Mouse (Mus musculus): ENCODE results near the gene Rpl28. TPM values are rescaled to one million over a fixed set of nuclear protein-coding genes. Genes with fewer than 3 reads are reported as not detected.
"Not testable (repeated sequence)": the region's sequence is repeated elsewhere in the genome, so short reads cannot be mapped to it uniquely, and the experiment has no call there.

The Rpl28 gene
- total RNA-seq, 4 experiments from 2014 or later: 347 to 558 (median 433) TPM

DNA sequence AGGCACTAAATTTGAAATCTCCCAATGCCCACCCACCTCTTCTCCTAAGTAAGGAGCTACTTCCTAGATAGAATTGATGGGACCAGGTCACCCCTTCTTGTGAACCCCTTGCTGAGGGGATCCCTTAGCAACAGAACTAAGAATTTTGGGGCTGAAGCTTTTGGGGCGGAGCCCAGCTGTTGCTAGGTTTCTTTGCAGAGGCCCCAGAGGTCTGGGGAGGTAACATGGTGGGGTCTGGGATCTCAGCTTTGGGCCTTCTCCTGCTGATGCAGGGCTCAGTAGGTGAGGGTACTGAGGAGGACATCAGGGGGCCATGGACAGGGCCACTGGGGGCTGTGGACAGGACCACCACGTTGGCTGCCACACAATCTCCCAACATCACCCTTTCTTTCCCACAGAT lies 9.9 kb upstream of the Rpl28 start, which contains the start of the genes Il11 and Tmem190:
TSS of gene Il11 (minus strand) at position 101 of the 400 bp plus-strand sequence.
TSS of gene Tmem190 (plus strand) at position 179 of the 400 bp plus-strand sequence.
- DNase-seq (ENCODE audit: low spot score in 2 of 2): no peak

DNA sequence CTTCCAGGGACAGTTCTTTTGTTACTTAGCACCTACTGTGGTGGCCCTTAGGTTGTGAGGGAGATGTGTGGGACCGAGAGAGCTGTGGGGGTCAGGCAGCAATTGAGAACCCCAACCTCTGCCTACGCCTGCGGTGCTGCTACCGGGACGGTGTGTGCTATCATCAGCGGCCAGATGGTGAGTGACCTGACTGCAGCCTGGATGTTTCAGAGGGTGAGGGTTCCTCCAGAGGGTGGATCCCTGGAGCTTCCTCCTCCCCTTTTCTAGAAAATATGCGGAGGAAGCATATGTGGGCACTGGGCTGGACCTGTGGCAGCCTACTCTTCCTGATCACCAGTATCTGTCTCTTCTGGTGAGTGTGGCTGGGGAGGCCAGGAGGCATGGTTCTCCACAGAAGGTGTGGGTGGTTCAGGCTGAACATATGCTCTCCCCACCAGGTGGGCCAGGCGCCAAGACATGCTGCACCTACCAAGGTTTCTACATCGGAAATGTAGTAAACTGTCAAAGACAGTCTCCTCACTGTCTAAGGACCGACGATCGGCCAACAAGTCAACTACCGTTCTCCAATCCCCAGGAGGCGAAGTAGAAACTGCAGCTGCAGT lies 8.9 kb upstream of the Rpl28 start:
- no peak for DNase-seq (ENCODE audit: low spot score in 2 of 2)

DNA sequence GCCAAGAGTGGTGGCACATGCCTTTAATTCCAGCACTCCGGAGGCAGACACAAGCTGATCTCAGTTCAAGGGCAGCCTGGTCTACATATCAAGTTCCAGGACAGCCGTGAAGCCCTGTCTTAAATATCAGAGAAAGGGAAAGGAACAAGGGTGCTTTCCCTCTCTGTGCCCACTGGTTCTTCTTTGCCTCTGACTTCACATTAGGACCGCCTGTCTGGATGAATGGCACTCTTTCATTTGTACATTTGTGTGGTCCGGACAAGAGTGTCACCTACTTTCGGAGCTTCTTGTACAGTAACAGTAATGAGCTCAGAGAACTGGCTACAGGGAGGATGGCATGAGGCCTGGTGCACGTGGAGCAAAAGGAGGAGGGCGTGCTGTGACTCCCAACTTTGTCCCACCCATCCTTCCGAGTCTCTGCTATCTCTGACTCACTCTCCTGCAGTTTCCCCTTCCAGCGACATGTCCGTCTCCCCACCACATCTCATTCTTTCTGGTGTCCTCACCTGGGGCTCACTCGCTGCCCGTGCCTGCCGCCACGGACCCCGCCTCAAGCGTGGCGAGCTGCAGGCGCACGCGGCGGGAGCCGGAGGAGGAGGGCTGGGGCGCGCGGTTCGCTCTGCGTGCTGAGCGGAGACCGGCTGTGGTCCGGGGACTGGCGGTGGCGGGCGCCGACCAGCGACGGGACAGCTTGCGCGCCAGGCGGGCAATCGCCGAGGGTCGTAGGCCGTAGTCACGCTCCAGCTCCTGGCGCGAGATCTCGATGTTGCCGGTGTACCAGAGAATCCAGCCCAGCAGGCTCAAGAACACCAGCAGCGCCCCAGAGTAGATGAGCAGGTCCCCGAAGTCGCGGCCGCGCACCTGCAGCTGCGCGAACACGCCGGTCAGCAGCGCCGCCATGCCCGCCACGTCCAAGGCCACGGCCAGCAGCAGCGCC lies 3.9 kb upstream of the Rpl28 start:
- peak; percentile 20 to 46 for DNase-seq (ENCODE audit: low spot score in 2 of 2)

DNA sequence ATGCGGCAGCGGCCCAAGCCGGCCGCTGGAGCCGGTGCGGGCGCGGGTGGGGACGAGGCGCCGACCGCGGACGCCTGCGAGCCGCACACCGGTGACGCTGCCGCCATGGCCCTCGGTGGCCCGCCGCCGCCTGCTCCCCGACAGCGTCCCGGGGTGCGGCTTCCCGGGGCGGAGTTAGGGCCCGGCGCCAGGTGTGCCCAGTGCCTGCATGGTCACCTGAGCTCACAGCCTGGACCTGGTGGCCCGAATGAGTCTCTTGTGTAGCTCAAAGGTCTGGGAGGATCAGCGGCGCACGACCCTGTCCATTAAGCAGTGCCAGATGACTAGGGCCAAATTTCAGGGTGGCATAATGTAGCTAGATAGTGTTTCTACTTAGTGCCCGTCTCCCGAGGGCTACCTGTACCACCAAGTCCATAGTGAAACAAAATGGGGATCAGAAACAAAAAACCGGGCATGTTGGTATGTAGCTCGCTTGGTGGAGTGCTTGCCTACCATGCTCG lies 3.2 kb upstream of the Rpl28 start, which contains the start of gene Tmem238:
TSS of gene Tmem238 (minus strand) at position 221 of the 500 bp plus-strand sequence.
- DNase-seq (ENCODE audit: low spot score in 2 of 2): peak; percentile 55 to 57

DNA sequence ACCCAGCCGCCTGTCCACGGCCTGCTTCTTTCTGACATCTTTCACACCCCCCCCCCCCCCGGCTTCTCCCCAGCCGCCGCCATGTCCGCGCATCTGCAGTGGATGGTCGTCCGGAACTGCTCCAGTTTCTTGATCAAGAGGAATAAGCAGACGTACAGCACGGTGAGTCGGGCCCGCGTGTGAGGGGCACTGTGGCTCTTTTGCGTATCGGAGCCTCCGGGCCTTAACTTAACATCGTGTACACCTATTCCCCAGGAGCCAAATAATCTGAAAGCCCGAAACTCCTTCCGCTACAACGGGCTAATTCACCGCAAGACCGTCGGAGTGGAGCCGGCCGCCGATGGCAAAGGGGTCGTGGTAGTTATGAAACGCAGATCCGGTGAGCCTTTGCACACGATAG lies 574 bp downstream of the Rpl28 start:
- not testable (repeated sequence) for DNase-seq (ENCODE audit: low spot score in 2 of 2)

DNA sequence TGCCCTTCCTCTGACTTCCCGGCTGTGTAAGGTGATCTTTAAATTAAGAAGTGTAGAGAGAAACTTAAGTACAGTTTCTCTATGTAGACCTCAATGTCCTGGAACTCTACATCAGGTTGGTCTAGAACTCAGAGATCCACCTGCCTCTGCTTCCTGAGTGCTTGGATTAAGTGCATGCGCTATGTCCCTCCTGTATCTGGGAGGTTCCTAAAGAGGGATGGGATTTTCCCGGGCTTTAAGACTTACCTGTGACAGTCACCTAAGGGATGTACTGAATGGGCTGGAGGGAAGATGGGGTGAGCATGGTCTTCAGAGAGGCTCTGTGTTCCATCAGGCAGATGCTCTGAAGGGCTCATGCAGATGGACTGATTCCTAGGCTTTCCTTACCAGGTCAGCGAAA lies 1.0 kb downstream of the Rpl28 start:
- no peak for DNase-seq (ENCODE audit: low spot score in 2 of 2)

DNA sequence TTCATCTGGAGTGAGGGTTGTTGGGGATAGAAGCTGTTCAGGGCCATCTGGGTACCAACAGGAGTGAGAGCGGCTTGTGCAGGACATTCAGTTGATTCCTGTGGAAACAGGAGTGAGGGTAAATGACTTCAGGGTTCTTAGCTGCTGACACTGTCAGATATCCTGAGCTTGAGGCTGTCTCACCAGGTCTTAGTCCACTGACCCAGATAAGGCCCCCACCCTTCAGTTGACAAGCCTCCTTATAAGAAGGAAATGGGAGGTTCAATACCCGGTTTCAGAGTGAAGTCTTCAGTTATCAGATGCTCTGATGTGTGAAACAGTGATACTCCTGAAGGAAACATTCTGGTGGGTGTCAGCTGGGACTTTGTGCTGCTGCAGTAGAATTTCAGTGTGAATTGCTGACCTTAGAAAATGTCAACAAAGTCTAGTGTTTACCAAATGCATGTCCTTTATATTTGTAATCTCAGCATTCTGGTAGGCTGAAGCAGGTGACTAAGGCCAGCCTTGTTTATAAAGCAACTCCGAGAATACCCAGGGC lies 2.0 kb downstream of the Rpl28 start:
- DNase-seq (ENCODE audit: low spot score in 2 of 2): no peak

DNA sequence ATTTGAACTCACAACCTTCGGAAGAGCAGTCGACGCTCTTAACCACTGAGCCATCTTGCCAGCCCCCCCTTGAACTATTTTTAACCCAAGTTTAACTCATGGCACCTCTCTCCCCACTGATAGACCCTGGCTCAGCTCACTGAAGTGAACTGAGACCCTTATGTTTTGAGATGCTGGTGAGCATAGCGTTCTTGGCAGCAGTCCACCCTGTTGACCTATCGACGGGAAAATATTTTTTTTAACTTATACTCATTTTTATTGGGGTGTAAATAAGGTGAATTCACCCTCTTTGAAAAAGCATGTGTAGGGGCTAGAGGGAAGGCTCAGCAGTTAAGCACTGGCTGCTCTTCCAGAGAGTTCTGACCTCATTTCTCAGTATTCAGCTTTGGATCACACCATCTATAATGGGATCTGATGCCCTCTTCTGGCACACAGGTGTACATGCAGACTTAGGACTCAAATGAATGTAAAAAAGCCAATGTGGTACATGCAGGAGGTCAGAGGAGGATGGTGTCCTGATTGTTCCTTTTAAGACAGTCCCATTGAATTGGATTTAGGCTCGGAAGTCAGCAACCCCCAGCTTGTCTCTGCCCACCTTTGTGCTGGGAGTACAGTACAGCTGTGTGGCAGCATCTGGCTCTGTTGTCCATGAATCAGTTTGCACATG lies 3.2 kb downstream of the Rpl28 start:
- no peak for DNase-seq (ENCODE audit: low spot score in 2 of 2)

DNA sequence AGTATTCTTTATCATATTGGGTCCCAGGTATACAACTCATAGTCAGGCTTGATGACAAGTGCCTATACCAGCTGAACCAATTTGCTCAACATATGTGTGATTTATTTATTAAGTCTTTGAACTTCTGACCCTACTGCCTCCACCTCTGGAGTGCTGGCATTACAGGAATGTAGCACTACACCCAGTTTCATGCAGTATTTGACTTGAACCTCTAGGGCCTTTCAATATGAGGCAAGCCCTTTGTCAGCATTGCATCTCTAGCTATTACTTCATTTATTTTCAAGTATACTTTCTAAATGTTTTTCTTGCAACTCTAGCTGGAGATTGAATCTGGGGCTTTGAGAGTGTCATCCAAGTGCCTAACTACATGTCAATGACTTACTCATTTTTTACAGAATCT lies 9.6 kb downstream of the Rpl28 start:
- no peak for DNase-seq (ENCODE audit: low spot score in 2 of 2)

DNA sequence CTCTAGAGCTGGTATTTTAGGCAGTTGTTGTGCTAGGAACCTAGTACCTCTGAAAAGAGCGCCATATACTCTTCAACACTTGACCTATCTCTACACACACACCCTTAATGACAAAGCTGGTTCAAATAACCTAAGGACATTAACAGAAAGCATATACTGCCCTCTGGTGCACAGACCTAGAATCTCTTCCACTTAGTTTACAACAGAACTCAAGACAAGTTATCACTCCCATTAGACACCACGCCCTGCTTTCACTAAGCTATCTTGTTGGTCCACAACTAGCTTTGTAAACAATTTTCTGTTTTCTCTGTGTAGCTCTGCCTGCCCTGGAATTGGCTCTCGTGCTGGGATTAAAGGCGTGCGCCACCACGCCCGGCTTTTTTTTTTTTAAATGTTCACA lies 14.0 kb downstream of the Rpl28 start:
- DNase-seq (ENCODE audit: low spot score in 2 of 2): no peak

DNA sequence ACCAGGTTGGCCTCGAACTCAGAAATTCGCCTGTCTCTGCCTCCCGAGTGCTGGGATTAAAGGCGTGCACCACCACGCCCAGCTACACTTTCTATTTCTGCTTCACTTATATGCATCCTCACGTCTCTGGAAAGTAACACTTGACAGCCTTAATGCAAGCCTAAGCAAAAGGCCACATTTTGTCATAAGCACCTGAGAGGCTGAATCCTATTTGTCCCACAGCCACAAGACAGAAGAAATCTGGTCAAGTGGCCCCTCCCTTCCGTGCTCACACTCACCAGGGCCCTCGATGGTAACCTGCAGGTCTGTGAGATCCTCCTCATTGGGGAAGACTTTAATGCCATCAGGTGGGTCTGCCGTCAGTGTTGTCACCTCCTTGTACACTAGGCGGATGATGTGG lies 18.5 kb downstream of the Rpl28 start:
- DNase-seq (ENCODE audit: low spot score in 2 of 2): not testable (repeated sequence)

DNA sequence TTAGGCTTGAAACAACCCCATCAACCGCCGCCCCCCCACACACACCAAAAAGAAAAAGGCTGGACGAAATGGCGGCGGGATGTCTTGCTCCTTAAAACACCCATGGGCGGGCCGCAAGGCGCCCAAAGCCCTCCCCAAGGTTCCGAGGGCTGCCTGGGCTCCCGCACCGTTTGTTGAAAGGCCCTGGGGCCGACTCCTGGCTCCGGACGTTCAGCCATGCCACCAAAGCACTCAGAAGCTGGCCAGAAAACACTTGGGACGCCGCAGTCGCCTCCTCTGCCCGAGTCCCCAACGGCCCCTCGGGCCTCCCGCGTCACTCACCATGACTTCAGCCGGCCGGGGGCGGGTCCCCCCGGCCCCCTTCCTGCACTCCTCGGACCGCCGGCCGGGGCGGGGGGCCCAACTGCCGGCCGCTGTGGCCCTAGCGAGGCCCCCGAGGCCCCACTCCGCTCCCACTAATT lies 19.2 kb downstream of the Rpl28 start:
- DNase-seq (ENCODE audit: low spot score in 2 of 2): no peak

DNA sequence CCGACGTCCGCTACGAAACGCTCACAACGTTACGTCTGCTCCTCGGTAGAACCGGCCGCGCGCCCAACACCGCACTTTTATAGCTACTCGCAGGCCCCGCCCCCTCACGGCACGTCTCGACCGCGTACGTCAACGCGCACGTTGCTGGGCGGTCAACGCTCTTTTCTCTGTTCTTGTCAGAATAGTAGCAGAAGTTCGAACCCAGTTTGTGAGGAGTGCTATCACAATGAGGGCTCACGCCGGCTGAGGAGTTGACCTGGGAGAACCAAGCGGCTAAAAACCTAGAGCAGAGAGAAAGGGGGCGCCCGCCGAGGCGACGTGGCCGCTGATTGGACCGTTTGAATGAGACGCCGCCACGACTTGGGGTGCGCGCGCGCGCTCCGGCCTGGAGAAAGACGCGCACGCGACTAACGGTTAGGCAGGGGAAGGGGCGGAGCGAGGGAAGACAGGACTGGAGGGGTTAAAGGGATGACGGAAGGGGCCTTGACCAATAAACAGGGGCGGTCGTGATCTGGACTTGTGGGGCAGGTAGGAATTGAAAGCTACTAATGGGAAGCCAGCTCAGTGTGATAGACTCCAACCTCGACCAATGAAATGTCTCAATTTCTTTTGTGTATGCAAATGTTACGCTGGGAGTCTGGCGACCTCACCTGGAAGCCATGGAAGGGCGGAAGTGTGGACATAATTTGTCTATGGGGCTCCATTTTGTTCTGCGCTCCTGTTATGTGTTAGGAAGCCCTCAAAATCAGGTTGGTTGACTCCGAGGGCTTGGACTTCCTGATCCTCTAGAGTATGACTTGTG lies 19.8 kb downstream of the Rpl28 start, which contains the start of gene Ube2s:
TSS of gene Ube2s (minus strand) at position 288 of the 802 bp plus-strand sequence.
- DNase-seq (ENCODE audit: low spot score in 2 of 2): peak; percentile 95 to 98

DNA sequence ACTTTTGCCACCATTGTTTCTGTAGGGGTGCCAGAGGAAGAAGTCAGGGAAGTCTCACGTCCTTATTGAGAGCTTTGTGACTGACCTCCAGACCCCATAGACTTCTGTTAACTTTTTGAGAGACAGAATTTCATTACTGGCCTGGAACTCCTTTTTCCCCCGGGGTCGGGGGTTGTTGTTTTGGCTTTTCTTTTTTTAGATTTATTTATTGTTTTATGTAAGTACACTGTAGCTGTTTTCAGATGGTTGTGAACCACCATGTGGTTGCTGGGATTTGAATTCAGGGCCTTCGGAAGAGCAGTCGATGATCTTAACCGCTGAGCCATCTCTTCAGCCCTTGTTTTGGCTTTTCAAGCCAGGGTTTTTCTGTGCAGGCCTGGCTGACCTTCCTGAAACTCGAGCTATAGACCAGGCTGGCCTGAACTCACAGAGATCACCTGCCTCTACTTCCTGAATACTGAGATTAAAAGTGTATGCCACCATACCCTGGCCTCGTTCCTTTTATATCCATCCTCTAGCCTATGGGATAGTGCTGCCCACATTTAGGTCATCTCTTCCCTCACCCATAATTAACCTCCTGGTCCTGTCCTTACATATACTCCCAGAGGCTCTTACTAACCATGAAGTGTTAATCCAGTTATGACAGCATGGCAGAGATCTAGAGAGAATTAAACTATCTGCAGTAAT lies 20.6 kb downstream of the Rpl28 start:
- no peak for DNase-seq (ENCODE audit: low spot score in 2 of 2)

DNA sequence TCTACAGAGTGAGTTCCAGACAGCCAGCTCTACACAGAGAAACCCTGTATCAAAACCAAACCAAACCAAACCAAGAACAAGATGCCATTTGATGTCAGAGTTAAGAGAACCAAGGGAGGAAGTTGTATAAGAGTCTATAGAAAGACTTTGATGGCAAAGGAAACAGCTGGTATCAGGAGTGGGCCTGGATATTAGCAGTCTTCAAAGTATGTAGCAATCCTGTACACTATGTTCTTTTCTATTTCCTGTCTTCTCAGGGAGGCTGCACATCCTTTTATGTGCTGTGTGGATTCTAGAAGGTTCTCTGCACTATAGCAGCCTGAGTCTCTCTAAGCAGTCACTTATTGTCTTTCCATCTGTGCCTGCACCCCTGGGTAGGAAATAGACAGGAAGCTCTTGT lies 23.9 kb downstream of the Rpl28 start:
- DNase-seq (ENCODE audit: low spot score in 2 of 2): no peak

DNA sequence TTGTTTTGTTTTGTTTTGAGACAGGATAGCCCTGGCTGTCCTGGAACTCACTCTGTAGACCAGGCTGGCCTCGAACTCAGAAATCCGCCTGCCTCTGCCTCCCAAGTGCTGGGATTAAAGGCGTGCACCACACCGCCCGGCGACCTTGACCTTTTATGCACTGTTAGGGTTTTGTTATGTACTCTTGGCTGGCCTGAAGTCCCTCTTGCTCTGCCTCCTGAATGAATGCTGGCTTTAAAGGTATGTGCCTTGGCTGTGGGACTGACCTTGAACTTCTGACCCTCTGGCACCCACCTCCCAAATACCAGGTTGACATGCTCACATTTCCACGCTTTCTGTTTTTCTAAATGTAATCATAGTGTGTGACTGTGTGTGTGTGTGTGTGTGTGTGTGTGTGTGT lies 28.3 kb downstream of the Rpl28 start:
- DNase-seq (ENCODE audit: low spot score in 2 of 2): not testable (repeated sequence)

DNA sequence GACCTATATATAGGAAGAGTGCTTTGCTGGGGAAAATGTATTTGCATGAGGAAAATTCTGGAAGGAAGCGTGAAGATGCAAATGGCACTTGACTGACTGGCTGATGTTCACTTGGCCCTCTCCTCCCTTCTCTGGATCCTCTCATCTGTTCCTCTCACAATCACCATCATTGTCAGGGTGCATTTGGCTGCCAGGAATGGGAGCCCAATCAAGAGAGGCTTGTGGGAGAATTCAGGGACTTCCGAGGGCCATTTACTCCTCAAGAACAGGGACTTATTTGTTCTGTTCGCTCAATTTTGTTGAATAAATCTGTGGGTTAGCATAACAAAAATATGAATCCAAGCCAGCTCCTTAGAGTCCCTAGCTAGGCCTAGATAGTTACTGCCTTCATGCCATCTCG lies 29.0 kb downstream of the Rpl28 start:
- no peak for DNase-seq (ENCODE audit: low spot score in 2 of 2)

DNA sequence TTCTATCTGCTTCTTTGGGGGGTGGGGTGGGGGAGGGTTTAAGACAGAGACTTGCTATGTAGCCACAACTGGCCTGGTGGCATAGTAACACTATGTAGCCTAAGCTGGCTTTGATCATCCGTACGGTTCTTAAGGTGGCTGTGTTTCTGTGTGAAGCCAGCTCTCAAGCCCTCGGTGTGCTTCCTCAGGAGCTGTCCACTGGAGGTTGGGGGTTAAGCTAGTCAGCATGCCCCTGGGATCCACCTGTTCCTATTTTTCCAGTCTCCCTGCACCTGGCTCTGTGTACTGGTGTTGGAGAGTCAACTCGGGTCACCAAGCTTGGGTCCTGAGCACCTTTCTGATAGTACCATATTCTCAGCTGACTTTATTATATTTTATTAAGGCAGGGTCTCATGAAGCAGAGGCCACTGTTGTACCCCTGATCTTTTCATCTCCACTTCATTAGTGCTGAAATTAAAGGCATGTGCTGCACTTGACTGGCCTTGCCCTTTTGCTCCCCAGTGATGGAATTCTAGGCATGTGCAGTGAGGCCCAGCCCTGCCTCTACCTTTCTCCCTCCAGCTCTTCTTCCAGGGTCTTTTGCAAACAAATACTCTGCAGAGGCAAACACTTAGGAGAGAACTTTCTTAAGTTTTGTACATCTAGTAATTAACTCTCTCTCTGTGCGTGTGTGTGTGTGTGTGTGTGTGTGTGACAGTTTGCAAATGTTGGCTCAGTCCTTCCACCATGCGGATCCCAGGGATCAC lies 29.7 kb downstream of the Rpl28 start:
- no peak for DNase-seq (ENCODE audit: low spot score in 2 of 2)

DNA sequence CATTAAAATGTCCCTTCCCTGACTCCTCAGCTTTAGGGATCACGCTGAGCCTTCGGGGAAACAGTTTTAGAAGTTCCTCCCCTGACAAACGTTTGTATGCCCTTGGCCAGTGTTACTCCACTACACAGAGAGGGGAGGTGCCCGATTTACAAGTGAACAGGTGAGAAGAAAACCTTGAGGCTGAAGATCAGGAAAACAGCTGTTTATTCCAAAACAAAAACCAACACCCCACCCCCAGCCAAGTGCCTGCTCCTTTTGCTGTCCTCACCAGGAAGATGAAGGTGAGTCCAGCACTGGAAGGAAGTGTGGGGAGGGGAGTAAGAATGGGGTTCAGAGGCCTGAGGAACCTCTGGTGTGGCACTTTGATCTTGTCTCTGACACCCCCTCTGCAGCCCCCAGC lies 32.7 kb downstream of the Rpl28 start:
- no peak for DNase-seq (ENCODE audit: low spot score in 2 of 2)

Data from gastrocnemius, adult 8-10 months (tissue).